Mouse (Mus musculus): ENCODE data around the gene Aspdh. TPM values are rescaled to one million over a fixed set of nuclear protein-coding genes. Genes with fewer than 3 reads are reported as not detected.

The Aspdh gene
- polyA plus RNA-seq, 1 experiment: 1.2 TPM

DNA sequence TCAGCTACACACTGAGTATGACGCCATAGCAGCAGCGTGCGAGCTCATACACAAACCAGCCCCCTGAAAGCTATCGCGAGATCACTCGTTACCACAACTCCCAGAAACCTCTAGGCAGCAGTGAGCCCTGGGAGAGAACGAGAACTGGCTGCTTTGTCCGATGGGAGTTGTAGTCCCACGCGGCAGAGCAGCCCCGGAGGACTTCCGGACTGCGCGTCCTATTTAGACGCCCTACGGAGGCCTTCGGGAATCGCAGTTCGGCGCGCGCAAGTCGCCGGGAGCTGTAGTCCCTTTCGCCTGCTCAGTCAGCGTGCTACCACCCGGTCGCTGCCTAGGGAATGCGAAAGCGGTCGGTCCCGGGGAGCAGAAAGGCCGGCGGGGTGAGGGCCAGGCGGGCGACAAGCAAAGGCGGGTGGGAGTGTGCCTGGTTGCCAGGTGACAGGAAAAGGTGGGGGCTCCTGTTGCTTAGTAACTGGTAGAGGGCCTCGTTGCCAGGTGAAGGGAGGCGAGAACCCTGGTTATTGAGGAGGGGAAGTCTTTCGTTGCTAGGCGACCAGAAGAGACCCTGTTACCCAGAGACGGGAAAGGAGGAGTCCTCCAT is 2.7 kb downstream of the Aspdh start, which contains the start of gene Josd2:
TSS of gene Josd2 (plus strand) at position 170 of the 601 bp plus-strand sequence.
- Histone ChIP-seq H3K27ac (ENCODE audit: control insufficient read depth, insufficient read depth, low read depth, low read length) (peak within 1 kb of the TSS; percentile 82), H3K4me3 (ENCODE audit: control insufficient read depth, low read depth, low read length) (peak within 1 kb of the TSS; percentile 93), H3K4me1 (ENCODE audit: control insufficient read depth, insufficient read depth, low read length) (peaks cover 6% of the 10 kb centered on the region), H3K27me3 (ENCODE audit: control insufficient read depth, insufficient read depth, low read length) (no peaks in the 10 kb centered on the region), H3K36me3 (ENCODE audit: control insufficient read depth, insufficient read depth, low read length) (no peaks in the 10 kb centered on the region)
- TF ChIP-seq CTCF (IDR thresholded peaks at IDR 0.05; ENCODE audit: control insufficient read depth, insufficient read depth, insufficient replicate concordance, low read depth, low read length): no peak
- TF ChIP-seq POLR2A (IDR thresholded peaks at IDR 0.05; ENCODE audit: control insufficient read depth, low read depth, low read length): peak; percentile 50; the same call in 1 of the 2 replicates

DNA sequence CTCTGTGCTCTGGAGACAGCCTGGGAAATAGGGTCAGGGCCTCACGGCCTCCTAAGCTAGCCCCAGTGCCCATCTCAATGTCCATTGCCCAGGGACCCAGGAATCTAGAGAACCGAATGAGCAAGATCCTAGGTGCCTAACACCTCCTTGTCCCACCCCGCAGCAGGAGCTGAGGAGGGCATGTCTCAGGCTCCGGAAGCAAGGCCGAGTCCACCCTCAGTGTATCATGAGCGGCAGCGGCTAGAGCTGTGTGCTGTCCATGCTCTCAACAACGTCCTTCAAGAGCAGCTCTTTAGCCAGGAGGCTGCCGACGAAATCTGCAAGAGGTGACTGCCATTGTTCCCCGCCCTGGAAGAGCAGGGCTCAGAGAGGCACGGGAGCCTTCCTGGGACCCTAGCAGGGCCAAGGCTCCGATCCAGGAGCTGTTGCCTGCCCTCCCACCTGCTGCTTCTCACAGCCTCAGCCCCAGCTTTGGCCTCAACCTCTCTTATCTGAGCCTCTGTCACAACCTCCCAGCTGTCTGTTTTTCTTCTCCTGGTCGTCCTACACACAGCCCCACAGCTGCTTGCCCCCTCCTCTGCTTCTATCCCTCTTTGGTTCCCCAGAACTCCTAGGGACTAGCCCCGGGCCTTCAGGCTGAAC is 3.6 kb downstream of the Aspdh start:
- peak overlapping the region; percentile 93 for H3K4me3 ChIP-seq (ENCODE audit: control insufficient read depth, low read depth, low read length)
- H3K27ac ChIP-seq (ENCODE audit: control insufficient read depth, insufficient read depth, low read depth, low read length): peak overlapping the region; percentile 82; the same call in 1 of the 2 replicates
- peaks cover 6% of the 10 kb centered on the region for H3K4me1 ChIP-seq (ENCODE audit: control insufficient read depth, insufficient read depth, low read length)
- H3K36me3 ChIP-seq (ENCODE audit: control insufficient read depth, insufficient read depth, low read length): no peaks in the 10 kb centered on the region
- H3K27me3 ChIP-seq (ENCODE audit: control insufficient read depth, insufficient read depth, low read length): no peaks in the 10 kb centered on the region
- TF ChIP-seq POLR2A (IDR thresholded peaks at IDR 0.05; ENCODE audit: control insufficient read depth, low read depth, low read length) (no peak; the same call in 1 of the 2 replicates), CTCF (IDR thresholded peaks at IDR 0.05; ENCODE audit: control insufficient read depth, insufficient read depth, insufficient replicate concordance, low read depth, low read length) (no peak)

GRCm38 (mm10) chr7:44469677-44470675 is 4.8 kb downstream of the Aspdh start:
- peak overlapping the region; percentile 93 for H3K4me3 ChIP-seq (ENCODE audit: control insufficient read depth, low read depth, low read length)
- TF ChIP-seq CTCF (IDR thresholded peaks at IDR 0.05; ENCODE audit: control insufficient read depth, insufficient read depth, insufficient replicate concordance, low read depth, low read length) (no peak), POLR2A (IDR thresholded peaks at IDR 0.05; ENCODE audit: control insufficient read depth, low read depth, low read length) (no peak)
- H3K4me1 ChIP-seq (ENCODE audit: control insufficient read depth, insufficient read depth, low read length): peaks cover 6% of the 10 kb centered on the region
- H3K27ac ChIP-seq (ENCODE audit: control insufficient read depth, insufficient read depth, low read depth, low read length): no peak overlapping the region
- H3K36me3 ChIP-seq (ENCODE audit: control insufficient read depth, insufficient read depth, low read length): no peaks in the 10 kb centered on the region
- H3K27me3 ChIP-seq (ENCODE audit: control insufficient read depth, insufficient read depth, low read length): no peaks in the 10 kb centered on the region

- no peaks in the 10 kb centered on the region for H3K27me3 ChIP-seq (ENCODE audit: control insufficient read depth, insufficient read depth, low read length)
- H3K4me3 ChIP-seq (ENCODE audit: control insufficient read depth, low read depth, low read length): no peak overlapping the region
- H3K36me3 ChIP-seq (ENCODE audit: control insufficient read depth, insufficient read depth, low read length): no peaks in the 10 kb centered on the region
- peaks cover 6% of the 10 kb centered on the region for H3K4me1 ChIP-seq (ENCODE audit: control insufficient read depth, insufficient read depth, low read length)
- TF ChIP-seq CTCF (IDR thresholded peaks at IDR 0.05; ENCODE audit: control insufficient read depth, insufficient read depth, insufficient replicate concordance, low read depth, low read length) (no peak), POLR2A (IDR thresholded peaks at IDR 0.05; ENCODE audit: control insufficient read depth, low read depth, low read length) (no peak)
- no peak overlapping the region for H3K27ac ChIP-seq (ENCODE audit: control insufficient read depth, insufficient read depth, low read depth, low read length)
Measured at GRCm38 (mm10) chr7:44470696-44471612, 5.8 kb downstream of the Aspdh start.

- TF ChIP-seq POLR2A (IDR thresholded peaks at IDR 0.05; ENCODE audit: control insufficient read depth, low read depth, low read length) (0 out of 2 replicates have a peak, but pooled peaks have one; percentile 10), CTCF (IDR thresholded peaks at IDR 0.05; ENCODE audit: control insufficient read depth, insufficient read depth, insufficient replicate concordance, low read depth, low read length) (no peak)
- H3K27ac ChIP-seq (ENCODE audit: control insufficient read depth, insufficient read depth, low read depth, low read length): no peak overlapping the region
- peaks cover 6% of the 10 kb centered on the region for H3K4me1 ChIP-seq (ENCODE audit: control insufficient read depth, insufficient read depth, low read length)
Measured at GRCm38 (mm10) chr7:44471880-44472557, 6.8 kb downstream of the Aspdh start.

GRCm38 (mm10) chr7:44472558-44472885 is 7.3 kb downstream of the Aspdh start:
- TF ChIP-seq POLR2A (IDR thresholded peaks at IDR 0.05; ENCODE audit: control insufficient read depth, low read depth, low read length) (no peak), CTCF (IDR thresholded peaks at IDR 0.05; ENCODE audit: control insufficient read depth, insufficient read depth, insufficient replicate concordance, low read depth, low read length) (no peak)
- Histone ChIP-seq H3K4me1 (ENCODE audit: control insufficient read depth, insufficient read depth, low read length) (peaks cover 6% of the 10 kb centered on the region), H3K27ac (ENCODE audit: control insufficient read depth, insufficient read depth, low read depth, low read length) (no peak overlapping the region), H3K4me3 (ENCODE audit: control insufficient read depth, low read depth, low read length) (no peak overlapping the region), H3K36me3 (ENCODE audit: control insufficient read depth, insufficient read depth, low read length) (no peaks in the 10 kb centered on the region), H3K27me3 (ENCODE audit: control insufficient read depth, insufficient read depth, low read length) (no peaks in the 10 kb centered on the region)

More at GRCm38 (mm10) chr7:44471880-44472557, 6.8 kb downstream of the Aspdh start:
- Histone ChIP-seq H3K36me3 (ENCODE audit: control insufficient read depth, insufficient read depth, low read length) (no peaks in the 10 kb centered on the region), H3K4me3 (ENCODE audit: control insufficient read depth, low read depth, low read length) (no peak overlapping the region), H3K27me3 (ENCODE audit: control insufficient read depth, insufficient read depth, low read length) (no peaks in the 10 kb centered on the region)

Data from testis, adult 2 months (tissue).